Mouse (Mus musculus) cerebellum, adult 2 months (tissue): ENCODE measurements around the gene Wdr62.

Experiments used
- CTCF ChIP-seq: fragments of 200-500 bp; IDR thresholded peaks from 2 replicates; pipeline ENCODE4 v1.5.1; 2011; ENCODE audit warnings: low read depth, mild to moderate bottlenecking, control low read depth, low read length, moderate library complexity, borderline replicate concordance; ENCODE audit not compliant: insufficient read depth
- POLR2A ChIP-seq: fragments of 200-500 bp; IDR thresholded peaks from 2 replicates; pipeline ENCODE4 v1.6.1; 2011; ENCODE audit warnings: low read length, control low read depth, borderline replicate concordance; ENCODE audit not compliant: insufficient read depth

DNA sequence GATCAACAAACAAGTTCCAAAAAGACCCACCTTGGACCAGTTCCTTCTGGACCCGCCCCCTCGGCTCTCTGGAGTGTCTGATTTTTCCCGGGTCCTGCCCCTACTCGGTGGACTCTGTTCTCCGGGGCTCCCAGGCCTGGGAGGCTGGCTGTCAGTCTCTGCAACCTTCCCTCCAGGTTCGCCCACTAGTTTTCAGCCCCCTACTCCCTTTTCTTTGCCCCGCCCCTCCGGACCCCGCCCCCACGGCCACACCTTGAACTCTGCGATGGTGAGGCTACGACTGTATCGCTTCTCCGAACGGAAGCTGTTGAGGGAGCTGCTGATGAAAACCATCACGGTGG, 48.9 kb downstream of the Wdr62 start:
- TF ChIP-seq CTCF, result no peak
- no peak for TF ChIP-seq POLR2A
